Mouse (Mus musculus): ENCODE measurements around the gene Gm17387. TPM values are rescaled to one million over a fixed set of nuclear protein-coding genes. Genes with fewer than 3 reads are reported as not detected.

Gene Gm17387
- polyA plus RNA-seq, 1 experiment from 2014 or later, result not detected

Other genes with a start within 250 kb of the Gm17387 start
- gene Syce1, start 241.3 kb upstream of the Gm17387 start, polyA plus RNA-seq (2015; fragmentation: Nextera tagmentation; extraction: Ambion mirVana), result 0.34 and 0.40 TPM in 2 replicates
- 9.5 and 15.3 TPM in 2 replicates for gene Zfp941, start 207.0 kb upstream of the Gm17387 start, polyA plus RNA-seq (2015; fragmentation: Nextera tagmentation; extraction: Ambion mirVana)
- gene Urah, start 194.1 kb upstream of the Gm17387 start, polyA plus RNA-seq (2015; fragmentation: Nextera tagmentation; extraction: Ambion mirVana), result not detected in 2 replicates
- gene Scgb1c1, start 183.6 kb upstream of the Gm17387 start, polyA plus RNA-seq (2015; fragmentation: Nextera tagmentation; extraction: Ambion mirVana), result 1.7 TPM in 1 of 2 replicates, not detected in the other
- not detected in 2 replicates for gene Odf3, start 181.3 kb upstream of the Gm17387 start, polyA plus RNA-seq (2015; fragmentation: Nextera tagmentation; extraction: Ambion mirVana)
- not detected in 2 replicates for gene Gm45785, start 172.8 kb upstream of the Gm17387 start, polyA plus RNA-seq (2015; fragmentation: Nextera tagmentation; extraction: Ambion mirVana)
- gene Ric8a, start 172.2 kb upstream of the Gm17387 start, polyA plus RNA-seq (2015; fragmentation: Nextera tagmentation; extraction: Ambion mirVana), result 91.2 and 101 TPM in 2 replicates
- gene Bet1l, start 171.6 kb upstream of the Gm17387 start, polyA plus RNA-seq (2015; fragmentation: Nextera tagmentation; extraction: Ambion mirVana), result 35.6 and 40.4 TPM in 2 replicates
- gene Psmd13, start 147.2 kb upstream of the Gm17387 start, polyA plus RNA-seq (2015; fragmentation: Nextera tagmentation; extraction: Ambion mirVana), result 272 and 303 TPM in 2 replicates
- 29.5 and 38.5 TPM in 2 replicates for gene Sirt3, start 146.8 kb upstream of the Gm17387 start, polyA plus RNA-seq (2015; fragmentation: Nextera tagmentation; extraction: Ambion mirVana)
- not detected in 2 replicates for gene Cox8b, start 128.7 kb upstream of the Gm17387 start, polyA plus RNA-seq (2015; fragmentation: Nextera tagmentation; extraction: Ambion mirVana)
- gene Nlrp6, start 108.2 kb upstream of the Gm17387 start, polyA plus RNA-seq (2015; fragmentation: Nextera tagmentation; extraction: Ambion mirVana), result 0.68 and 0.71 TPM in 2 replicates
- 8.9 and 10.1 TPM in 2 replicates for gene Pgghg, start 87.7 kb upstream of the Gm17387 start, polyA plus RNA-seq (2015; fragmentation: Nextera tagmentation; extraction: Ambion mirVana)
- 0.38 and 2.1 TPM in 2 replicates for gene Ifitm5, start 78.8 kb upstream of the Gm17387 start, polyA plus RNA-seq (2015; fragmentation: Nextera tagmentation; extraction: Ambion mirVana)
- gene Gm45717, start 73.2 kb upstream of the Gm17387 start, polyA plus RNA-seq (2015; fragmentation: Nextera tagmentation; extraction: Ambion mirVana), result not detected in 2 replicates
- gene Ifitm2, start 73.1 kb upstream of the Gm17387 start, polyA plus RNA-seq (2015; fragmentation: Nextera tagmentation; extraction: Ambion mirVana), result 126 and 150 TPM in 2 replicates
- 9.0 and 11.2 TPM in 2 replicates for gene Ifitm1, start 61.9 kb upstream of the Gm17387 start, polyA plus RNA-seq (2015; fragmentation: Nextera tagmentation; extraction: Ambion mirVana)
- gene Ifitm3, start 18.4 kb upstream of the Gm17387 start, polyA plus RNA-seq (2015; fragmentation: Nextera tagmentation; extraction: Ambion mirVana), result 21.0 and 26.1 TPM in 2 replicates
- 0.40 and 0.57 TPM in 2 replicates for gene Ifitm6, start 11.2 kb upstream of the Gm17387 start, polyA plus RNA-seq (2015; fragmentation: Nextera tagmentation; extraction: Ambion mirVana)
- gene B4galnt4, start 32.0 kb downstream of the Gm17387 start, polyA plus RNA-seq (2015; fragmentation: Nextera tagmentation; extraction: Ambion mirVana), result 45.4 and 53.0 TPM in 2 replicates
- gene Pkp3, start 49.1 kb downstream of the Gm17387 start, polyA plus RNA-seq (2015; fragmentation: Nextera tagmentation; extraction: Ambion mirVana), result 0.17 TPM in 1 of 2 replicates, not detected in the other
- gene Sigirr, start 71.4 kb downstream of the Gm17387 start, polyA plus RNA-seq (2015; fragmentation: Nextera tagmentation; extraction: Ambion mirVana), result 2.1 TPM in 2 replicates
- 0.21 and 0.22 TPM in 2 replicates for gene Ano9, start 88.7 kb downstream of the Gm17387 start, polyA plus RNA-seq (2015; fragmentation: Nextera tagmentation; extraction: Ambion mirVana)
- 74.9 and 78.9 TPM in 2 replicates for gene Ptdss2, start 93.3 kb downstream of the Gm17387 start, polyA plus RNA-seq (2015; fragmentation: Nextera tagmentation; extraction: Ambion mirVana)
- 41.0 and 45.7 TPM in 2 replicates for gene Rnh1, start 143.7 kb downstream of the Gm17387 start, polyA plus RNA-seq (2015; fragmentation: Nextera tagmentation; extraction: Ambion mirVana)
- gene Hras, start 164.9 kb downstream of the Gm17387 start, polyA plus RNA-seq (2015; fragmentation: Nextera tagmentation; extraction: Ambion mirVana), result 105 and 113 TPM in 2 replicates
- 10.0 and 13.9 TPM in 2 replicates for gene Lrrc56, start 165.0 kb downstream of the Gm17387 start, polyA plus RNA-seq (2015; fragmentation: Nextera tagmentation; extraction: Ambion mirVana)
- gene Lmntd2, start 184.9 kb downstream of the Gm17387 start, polyA plus RNA-seq (2015; fragmentation: Nextera tagmentation; extraction: Ambion mirVana), result 0.76 and 1.2 TPM in 2 replicates
- gene Rassf7, start 186.7 kb downstream of the Gm17387 start, polyA plus RNA-seq (2015; fragmentation: Nextera tagmentation; extraction: Ambion mirVana), result 22.9 and 23.6 TPM in 2 replicates
- gene Phrf1, start 199.7 kb downstream of the Gm17387 start, polyA plus RNA-seq (2015; fragmentation: Nextera tagmentation; extraction: Ambion mirVana), result 90.2 and 96.1 TPM in 2 replicates
- 0.76 and 1.9 TPM in 2 replicates for gene Irf7, start 237.3 kb downstream of the Gm17387 start, polyA plus RNA-seq (2015; fragmentation: Nextera tagmentation; extraction: Ambion mirVana)
- not detected in 2 replicates for gene Cdhr5, start 247.7 kb downstream of the Gm17387 start, polyA plus RNA-seq (2015; fragmentation: Nextera tagmentation; extraction: Ambion mirVana)

Measured in forebrain, embryonic 16.5 days (tissue).